Mouse (Mus musculus) hindbrain, embryonic 12.5 days (tissue): Measurements from ENCODE around the gene Kidins220. TPM values are rescaled to one million over a fixed set of nuclear protein-coding genes. Genes with fewer than 3 reads are reported as not detected.

Source experiments
- ATAC-seq: fragments of 200-750 bp; cut with Nextera tagmentation; 2 replicates; pipeline ENCODE4 v1.8.0; 2017; ENCODE audit warnings: moderate TSS enrichment; ENCODE audit not compliant: low FRiP score
- H3K27ac ChIP-seq: fragments of 300-500 bp; sonication (generic); 2 replicates; pipeline ENCODE4 v1.5.1; 2016; ENCODE audit warnings: mild to moderate bottlenecking
- H3K27me3 ChIP-seq: fragments of 300-500 bp; sonication (generic); 2 replicates; pipeline ENCODE4 v1.6.1; 2016; ENCODE audit warnings: mild to moderate bottlenecking
- H3K36me3 ChIP-seq: fragments of 300-500 bp; sonication (generic); 2 replicates; pipeline ENCODE4 v1.6.1; 2016; ENCODE audit warnings: mild to moderate bottlenecking
- H3K4me1 ChIP-seq: fragments of 300-500 bp; sonication (generic); 2 replicates; pipeline ENCODE4 v1.6.1; 2016
- H3K4me2 ChIP-seq: fragments of 300-500 bp; sonication (generic); replicated peaks from 2 replicates; pipeline ENCODE4 v1.6.1; 2016; ENCODE audit warnings: mild to moderate bottlenecking
- H3K4me3 ChIP-seq: fragments of 300-500 bp; sonication (generic); 2 replicates; pipeline ENCODE4 v1.5.1; 2016; ENCODE audit warnings: mild to moderate bottlenecking
- H3K9ac ChIP-seq: fragments of 300-500 bp; sonication (generic); 2 replicates; pipeline ENCODE4 v1.6.1; 2016; ENCODE audit warnings: mild to moderate bottlenecking, moderate library complexity
- H3K9me3 ChIP-seq: fragments of 300-500 bp; sonication (generic); replicated peaks from 2 replicates; pipeline ENCODE4 v1.6.1; 2016; ENCODE audit warnings: mild to moderate bottlenecking
- WGBS: fragments of 180-500 bp; shearing (Covaris S2); methylation state at CpG from one replicate; pipeline ENCODE4 v1.1.7; 2016; 5-methylcytosine and 5-hydroxymethylcytosine counted together
- polyA plus RNA-seq: library from polyadenylated mRNA; unstranded; fragments of >200 nt; fragmentation: Nextera tagmentation; extraction: Ambion mirVana; gene quantifications from 2 replicates; pipeline ENCODE4 v1.2.1, GENCODE M21; 2016

Gene Kidins220
- polyA plus RNA-seq, 1 experiment from 2014 or later = 103 TPM

GRCm38 (mm10) chr12:25037222-25037621 lies 62.5 kb downstream of the Kidins220 start:
- Histone ChIP-seq H3K27me3 (no peaks in the 10 kb centered on the region), H3K9me3 (no peaks in the 10 kb centered on the region), H3K4me2 (no peak overlapping the region), H3K4me1 (peaks cover 13% of the 10 kb centered on the region), H3K27ac (no peak overlapping the region), H3K9ac (no peak overlapping the region), H3K36me3 (peaks cover 10% of the 10 kb centered on the region; the same call in 1 of the 2 replicates), H3K4me3 (no peak overlapping the region)
- WGBS = 87% methylated on average over 5 of the region's 5 CpGs
- ATAC-seq = no peak

- Histone ChIP-seq H3K27ac (no peak overlapping the region), H3K9ac (no peak overlapping the region), H3K36me3 (peaks cover 14% of the 10 kb centered on the region), H3K27me3 (no peaks in the 10 kb centered on the region), H3K4me2 (no peak overlapping the region), H3K4me3 (no peak overlapping the region), H3K9me3 (no peaks in the 10 kb centered on the region), H3K4me1 (peaks cover 13% of the 10 kb centered on the region)
- 81% methylated on average over 9 of the region's 9 CpGs for WGBS
- no peak for ATAC-seq
These were observed 63.2 kb downstream of the Kidins220 start for GRCm38 (mm10) chr12:25037681-25038472.

GRCm38 (mm10) chr12:25044056-25044455 lies 69.3 kb downstream of the Kidins220 start:
- WGBS = 88% methylated on average over 2 of the region's 2 CpGs
- Histone ChIP-seq H3K9me3 (no peaks in the 10 kb centered on the region), H3K9ac (no peak overlapping the region), H3K36me3 (peaks cover 22% of the 10 kb centered on the region), H3K27me3 (no peaks in the 10 kb centered on the region), H3K4me1 (no peaks in the 10 kb centered on the region), H3K4me3 (no peak overlapping the region), H3K4me2 (no peak overlapping the region), H3K27ac (no peak overlapping the region)
- no peak for ATAC-seq

DNA sequence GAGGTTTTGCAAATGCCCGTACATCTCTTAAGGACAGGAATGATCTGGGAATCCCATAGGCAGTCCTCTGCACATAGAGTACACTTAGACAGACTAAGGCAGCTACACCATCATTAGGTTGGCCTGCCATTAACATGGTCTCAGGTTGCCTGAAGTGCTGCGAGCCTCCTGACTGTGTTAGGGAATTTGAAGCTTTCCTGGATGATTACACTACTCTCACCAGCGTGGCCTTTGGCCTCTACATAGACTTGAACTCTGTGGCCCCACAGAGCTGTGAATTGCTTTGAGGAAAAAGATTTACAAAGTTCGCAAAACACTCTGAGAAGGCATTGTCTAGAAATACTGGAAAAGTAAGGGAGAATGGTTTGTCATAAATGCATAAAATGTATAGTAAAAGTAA lies 69.9 kb downstream of the Kidins220 start:
- Histone ChIP-seq H3K27me3 (no peaks in the 10 kb centered on the region), H3K4me2 (no peak overlapping the region), H3K4me3 (no peak overlapping the region)

DNA sequence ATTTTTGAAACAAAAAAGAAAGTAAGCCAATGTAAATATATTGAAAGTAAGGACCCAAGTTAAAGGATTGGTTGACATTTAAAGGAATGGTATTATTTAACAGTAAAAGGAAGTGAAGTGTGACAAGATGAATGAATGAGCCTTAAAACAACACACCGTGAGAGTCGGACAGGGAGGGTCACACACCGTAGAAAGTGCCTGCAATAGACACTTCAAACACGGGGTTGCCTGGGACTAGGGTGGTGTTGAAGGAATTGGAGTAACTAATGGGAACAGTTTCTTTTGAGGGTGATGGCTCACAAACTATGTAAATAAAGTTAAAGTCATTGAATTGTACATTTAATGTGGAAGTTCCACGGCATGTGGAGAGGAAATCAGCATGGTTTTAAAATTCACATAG lies 74.5 kb downstream of the Kidins220 start:
- no peaks in the 10 kb centered on the region for H3K4me1 ChIP-seq
- WGBS = 70% methylated on average over 5 of the region's 5 CpGs
- no peaks in the 10 kb centered on the region for H3K9me3 ChIP-seq
- no peak overlapping the region for H3K9ac ChIP-seq
- peaks cover 31% of the 10 kb centered on the region for H3K36me3 ChIP-seq
- no peak overlapping the region for H3K4me2 ChIP-seq
- H3K27me3 ChIP-seq = no peaks in the 10 kb centered on the region
- no peak overlapping the region for H3K4me3 ChIP-seq
- no peak overlapping the region for H3K27ac ChIP-seq
- ATAC-seq = no peak

More for the DNA sequence above, 69.9 kb downstream of the Kidins220 start:
- ATAC-seq = no peak
- Histone ChIP-seq H3K9me3 (no peaks in the 10 kb centered on the region), H3K9ac (no peak overlapping the region), H3K27ac (no peak overlapping the region), H3K4me1 (no peaks in the 10 kb centered on the region), H3K36me3 (peaks cover 22% of the 10 kb centered on the region)
- 84% methylated on average over 4 of the region's 4 CpGs for WGBS

DNA sequence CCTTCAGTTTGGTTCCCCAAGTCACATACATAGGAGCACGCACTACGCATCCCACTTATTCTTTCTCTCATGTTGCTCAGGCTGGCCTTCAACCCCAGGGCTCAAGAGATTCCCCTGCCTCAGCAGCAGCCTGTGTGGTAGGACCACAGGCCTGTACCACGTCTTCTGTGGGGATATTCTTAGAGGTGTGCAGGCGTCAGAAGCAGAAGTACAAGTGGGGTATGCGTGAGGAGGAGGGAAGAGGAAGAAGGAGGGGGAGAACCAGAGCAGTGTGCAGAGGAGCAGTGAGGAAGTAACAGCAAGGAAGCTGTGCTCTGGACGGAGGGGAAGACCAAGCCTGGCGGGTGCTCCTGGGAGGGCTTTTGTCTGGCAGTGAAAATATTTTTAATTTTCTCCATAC lies 79.8 kb downstream of the Kidins220 start:
- no peak overlapping the region for H3K4me2 ChIP-seq
- ATAC-seq = no peak
- no peak overlapping the region for H3K9ac ChIP-seq
- no peaks in the 10 kb centered on the region for H3K27me3 ChIP-seq
- no peak overlapping the region for H3K4me3 ChIP-seq
- no peaks in the 10 kb centered on the region for H3K4me1 ChIP-seq
- no peak overlapping the region for H3K27ac ChIP-seq
- H3K9me3 ChIP-seq = no peaks in the 10 kb centered on the region
- WGBS = 88% methylated on average over 7 of the region's 7 CpGs
- peaks cover 65% of the 10 kb centered on the region for H3K36me3 ChIP-seq

DNA sequence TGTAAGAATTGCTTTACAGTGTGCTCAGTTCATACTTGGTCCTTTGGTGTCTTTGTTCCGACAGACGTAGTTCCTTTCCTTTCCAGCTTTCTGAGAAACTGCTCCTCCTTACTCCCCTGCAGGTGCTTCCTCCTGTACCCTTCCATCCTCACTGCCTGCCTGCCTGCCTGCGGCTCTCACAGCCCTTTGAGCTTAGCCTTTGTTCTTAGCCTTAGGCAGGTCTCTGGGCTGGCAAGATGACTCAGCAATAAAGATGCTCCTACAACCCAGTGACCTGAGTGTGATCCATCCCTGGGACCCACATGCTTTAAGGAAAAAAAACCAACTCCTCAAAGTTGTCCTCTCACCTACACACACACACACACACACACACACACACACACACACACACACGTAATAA lies 80.2 kb downstream of the Kidins220 start:
- Histone ChIP-seq H3K36me3 (peaks cover 68% of the 10 kb centered on the region), H3K9me3 (no peaks in the 10 kb centered on the region), H3K4me2 (no peak overlapping the region), H3K9ac (no peak overlapping the region), H3K4me1 (no peaks in the 10 kb centered on the region), H3K4me3 (no peak overlapping the region), H3K27ac (no peak overlapping the region), H3K27me3 (no peaks in the 10 kb centered on the region)
- 65% methylated on average over 4 of the region's 4 CpGs for WGBS
- no peak for ATAC-seq

DNA sequence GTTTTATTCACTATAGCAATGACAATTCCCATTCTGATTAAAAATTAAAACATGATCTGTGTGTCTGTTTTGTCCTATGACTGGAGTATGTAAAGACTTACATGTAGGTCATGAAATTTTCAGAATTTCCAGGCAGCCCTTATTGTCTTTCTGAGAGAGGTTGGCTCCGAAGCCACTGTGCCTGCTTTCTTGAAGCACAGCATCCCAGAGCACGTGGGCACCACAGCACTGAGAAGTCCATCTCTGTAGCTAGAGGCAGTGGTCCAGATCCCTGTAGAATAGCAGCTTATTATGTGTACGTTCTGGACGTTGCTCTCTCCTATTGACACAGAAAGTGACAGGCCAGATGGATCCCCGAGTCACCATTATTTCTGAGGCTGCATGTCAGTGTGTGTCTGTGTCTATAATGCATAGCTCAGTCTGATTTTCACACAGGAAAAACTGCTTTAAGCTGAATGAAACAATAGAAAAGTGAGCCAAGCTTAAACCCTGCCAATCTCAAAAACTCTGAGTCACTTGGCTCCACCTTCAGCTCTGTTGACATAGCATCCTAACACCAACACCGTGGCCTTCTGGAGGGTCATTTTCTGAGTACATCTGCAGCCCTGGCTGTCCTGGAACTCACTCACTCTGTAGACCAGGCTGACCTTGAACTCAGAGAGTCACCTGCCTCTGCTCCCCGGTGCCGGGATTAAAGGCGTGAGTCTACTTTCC lies 84.9 kb downstream of the Kidins220 start:
- Histone ChIP-seq H3K27me3 (no peaks in the 10 kb centered on the region), H3K4me1 (no peaks in the 10 kb centered on the region), H3K27ac (no peak overlapping the region), H3K9ac (no peak overlapping the region), H3K4me2 (no peak overlapping the region), H3K36me3 (peaks cover 40% of the 10 kb centered on the region), H3K9me3 (no peaks in the 10 kb centered on the region), H3K4me3 (no peak overlapping the region)
- 79% methylated on average over 9 of the region's 9 CpGs for WGBS
- no peak for ATAC-seq

DNA sequence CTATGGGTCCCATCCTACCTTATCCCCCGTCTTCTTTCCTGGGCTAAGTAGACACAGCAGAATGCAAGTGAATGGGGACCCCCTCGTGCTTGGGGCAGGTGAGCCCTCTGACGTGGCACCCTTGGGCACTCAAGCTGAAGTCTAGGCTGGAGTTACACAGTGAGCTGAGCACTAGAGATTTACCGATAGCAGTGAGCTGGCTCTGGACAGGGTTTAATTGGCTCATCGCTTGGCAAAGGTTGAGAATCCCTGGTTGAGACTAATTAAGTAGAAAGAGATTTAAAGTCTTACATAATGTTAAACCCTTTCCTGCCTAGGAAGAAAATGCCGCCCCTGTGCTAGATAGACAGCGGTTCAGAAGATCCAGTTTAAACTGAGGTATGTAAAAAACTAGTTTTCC lies 86.2 kb downstream of the Kidins220 start:
- Histone ChIP-seq H3K4me2 (no peak overlapping the region), H3K9me3 (no peaks in the 10 kb centered on the region), H3K36me3 (peaks cover 37% of the 10 kb centered on the region), H3K4me3 (no peak overlapping the region), H3K4me1 (no peaks in the 10 kb centered on the region), H3K27me3 (no peaks in the 10 kb centered on the region), H3K27ac (no peak overlapping the region), H3K9ac (no peak overlapping the region)
- no peak for ATAC-seq
- 86% methylated on average over 7 of the region's 7 CpGs for WGBS

GRCm38 (mm10) chr12:25062264-25062663 lies 87.5 kb downstream of the Kidins220 start:
- H3K4me1 ChIP-seq = no peaks in the 10 kb centered on the region
- WGBS = 82% methylated on average over 6 of the region's 6 CpGs
- no peak overlapping the region for H3K27ac ChIP-seq

GRCm38 (mm10) chr12:25073374-25073773 lies 98.6 kb downstream of the Kidins220 start:
- Histone ChIP-seq H3K27me3 (no peaks in the 10 kb centered on the region), H3K4me1 (peaks cover 2% of the 10 kb centered on the region; the same call in 1 of the 2 replicates), H3K9ac (no peak overlapping the region), H3K4me2 (no peak overlapping the region), H3K27ac (no peak overlapping the region), H3K36me3 (no peaks in the 10 kb centered on the region), H3K9me3 (no peaks in the 10 kb centered on the region), H3K4me3 (no peak overlapping the region)
- ATAC-seq = no peak
- WGBS = 91% methylated on average over 4 of the region's 4 CpGs

More at GRCm38 (mm10) chr12:25062264-25062663, 87.5 kb downstream of the Kidins220 start:
- H3K9ac ChIP-seq = no peak overlapping the region
- H3K4me3 ChIP-seq = no peak overlapping the region
- no peaks in the 10 kb centered on the region for H3K9me3 ChIP-seq
- peaks cover 28% of the 10 kb centered on the region for H3K36me3 ChIP-seq
- no peak for ATAC-seq
- H3K4me2 ChIP-seq = no peak overlapping the region
- no peaks in the 10 kb centered on the region for H3K27me3 ChIP-seq

DNA sequence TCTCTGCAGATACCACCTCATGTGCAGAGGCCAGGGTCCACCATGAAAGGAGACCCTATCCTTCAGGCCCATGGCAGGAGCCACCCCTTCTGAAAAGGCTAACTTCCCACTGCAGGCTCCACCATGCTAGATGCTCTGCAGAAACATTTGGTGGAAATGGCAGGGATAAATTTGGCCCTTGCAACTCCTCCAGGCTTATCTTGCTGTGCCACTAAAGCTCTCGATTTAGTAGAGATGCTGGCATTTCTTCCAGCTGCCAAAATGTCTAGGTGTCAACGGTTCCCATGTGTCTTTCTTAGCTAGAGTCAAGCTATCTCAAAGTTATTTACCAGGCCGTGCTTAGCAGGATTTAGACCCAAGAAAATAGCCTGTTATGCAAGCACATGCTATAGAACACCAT lies 99.6 kb downstream of the Kidins220 start:
- no peak overlapping the region for H3K4me2 ChIP-seq
- ATAC-seq = no peak
- no peak overlapping the region for H3K9ac ChIP-seq
- H3K9me3 ChIP-seq = no peaks in the 10 kb centered on the region
- WGBS = 87% methylated on average over 3 of the region's 3 CpGs
- H3K27me3 ChIP-seq = no peaks in the 10 kb centered on the region
- H3K27ac ChIP-seq = no peak overlapping the region
- no peaks in the 10 kb centered on the region for H3K4me1 ChIP-seq
- H3K4me3 ChIP-seq = no peak overlapping the region
- H3K36me3 ChIP-seq = no peaks in the 10 kb centered on the region
